Mouse (Mus musculus) midbrain, embryonic 11.5 days (tissue): ENCODE results near the gene Olfr1188. TPM values are rescaled to one million over a fixed set of nuclear protein-coding genes. Genes with fewer than 3 reads are reported as not detected.
"Not testable (repeated sequence)": the region's sequence is repeated elsewhere in the genome, so short reads cannot be mapped to it uniquely, and the experiment has no call there.

Source experiments
- ATAC-seq: fragments of 200-750 bp; cut with Nextera tagmentation; 2 replicates; pipeline ENCODE4 v1.8.0; 2017; ENCODE audit warnings: moderate TSS enrichment, moderate library complexity; ENCODE audit not compliant: low FRiP score
- DNase-seq: peaks from one replicate; pipeline ENCODE4 v3.0.0; 2015; ENCODE audit warnings: low spot score; ENCODE audit errors: missing footprints
- H3K27ac ChIP-seq: fragments of 300-500 bp; sonication (generic); 2 replicates; pipeline ENCODE4 v1.5.1; 2014; ENCODE audit warnings: low read depth, low read length
- H3K27me3 ChIP-seq: fragments of 300-500 bp; sonication (generic); 2 replicates; pipeline ENCODE4 v1.6.1; 2014; ENCODE audit warnings: mild to moderate bottlenecking, low read length, moderate library complexity, mixed read lengths; ENCODE audit not compliant: control insufficient read depth, insufficient read depth
- H3K36me3 ChIP-seq: fragments of 300-500 bp; sonication (generic); 2 replicates; pipeline ENCODE4 v1.6.1; 2014; ENCODE audit warnings: mild to moderate bottlenecking, low read length, moderate library complexity, mixed read lengths; ENCODE audit not compliant: control insufficient read depth, insufficient read depth
- H3K4me1 ChIP-seq: fragments of 300-500 bp; sonication (generic); 2 replicates; pipeline ENCODE4 v1.6.1; 2014; ENCODE audit warnings: low read length; ENCODE audit not compliant: control insufficient read depth, insufficient read depth
- H3K4me2 ChIP-seq: fragments of 300-500 bp; sonication (generic); 2 replicates; pipeline ENCODE4 v1.6.1; 2014; ENCODE audit warnings: mild to moderate bottlenecking, moderate library complexity
- H3K4me3 ChIP-seq: fragments of 300-500 bp; sonication (generic); 2 replicates; pipeline ENCODE4 v1.5.1; 2014; ENCODE audit warnings: low read depth, low read length
- H3K9ac ChIP-seq: fragments of 300-500 bp; sonication (generic); 2 replicates; pipeline ENCODE4 v1.6.1; 2014; ENCODE audit warnings: low read length
- H3K9me3 ChIP-seq: fragments of 300-500 bp; sonication (generic); 2 replicates; pipeline ENCODE4 v1.6.1; 2016; ENCODE audit warnings: low read length; ENCODE audit not compliant: control insufficient read depth
- WGBS: fragments of 180-500 bp; shearing (Covaris S2); extraction: QIAGEN DNeasy Blood & Tissue Kit; methylation state at CpG from one replicate; pipeline ENCODE4 v1.1.7; 2014; 5-methylcytosine and 5-hydroxymethylcytosine counted together
- polyA plus RNA-seq: library from polyadenylated mRNA; unstranded; fragments of >200 nt; fragmentation: Nextera tagmentation; extraction: Ambion mirVana; gene quantifications from 2 replicates; pipeline ENCODE4 v1.2.1, GENCODE M21; 2014

Gene Olfr1188
- polyA plus RNA-seq, result not detected in 2 replicates

DNA sequence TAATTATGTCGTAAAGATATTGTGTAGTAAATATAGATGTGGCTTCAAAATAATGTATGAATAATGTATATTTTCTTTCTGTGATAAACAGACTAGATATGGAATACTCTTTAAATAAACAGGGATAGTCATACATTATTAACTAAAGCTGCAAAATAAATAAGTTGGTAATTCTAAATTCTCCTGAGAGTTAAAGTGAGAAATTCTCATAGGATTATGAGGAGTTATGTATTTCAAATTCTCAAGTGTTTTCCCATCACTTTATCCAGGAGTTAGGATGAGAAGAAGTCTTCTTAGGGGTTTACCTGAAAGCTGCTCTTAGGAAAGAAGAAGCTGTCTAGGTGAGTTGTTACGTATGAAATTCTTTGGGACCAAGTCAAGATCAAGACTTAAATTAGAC, at the start of gene Olfr1188:
Gene Olfr1188 (plus strand): TSS at position 301 of the 400 bp plus-strand sequence.
- Histone ChIP-seq H3K27me3 (no peaks in the 10 kb centered on the region), H3K4me2 (no peak within 1 kb of the TSS), H3K4me1 (no peaks in the 10 kb centered on the region), H3K9me3 (no peaks in the 10 kb centered on the region), H3K27ac (no peak within 1 kb of the TSS), H3K36me3 (no peaks in the 10 kb centered on the region), H3K9ac (no peak within 1 kb of the TSS), H3K4me3 (no peak within 1 kb of the TSS)
- ATAC-seq (no peak), DNase-seq (no peak)
- WGBS, result 90% methylated on average over 2 of the region's 2 CpGs

DNA sequence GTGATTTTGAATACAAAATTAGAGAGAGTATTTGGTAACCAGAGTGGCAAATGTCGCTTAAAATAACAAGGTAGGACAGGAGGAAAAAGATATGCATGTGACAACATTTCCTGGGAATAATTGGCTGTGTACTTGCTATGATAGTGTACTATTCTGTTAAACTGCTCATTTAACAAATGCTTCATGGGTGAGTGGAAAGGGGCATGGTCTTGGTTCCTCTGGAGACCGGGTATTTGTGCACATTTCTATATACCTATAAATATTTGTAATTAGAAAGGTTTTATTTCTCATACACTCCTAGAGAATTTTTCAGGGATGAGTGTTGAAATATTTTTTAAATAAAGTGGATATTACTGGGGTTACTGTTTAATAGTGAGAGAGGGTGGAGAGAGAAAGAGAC, 38.5 kb upstream of the Olfr1188 start, which contains the start of gene Olfr1186:
Gene Olfr1186 (plus strand): TSS at position 301 of the 400 bp plus-strand sequence.
- Histone ChIP-seq H3K4me2 (no peak within 1 kb of the TSS), H3K36me3 (no peaks in the 10 kb centered on the region), H3K9me3 (no peaks in the 10 kb centered on the region), H3K27me3 (no peaks in the 10 kb centered on the region), H3K4me3 (no peak within 1 kb of the TSS), H3K4me1 (no peaks in the 10 kb centered on the region), H3K27ac (no peak within 1 kb of the TSS), H3K9ac (no peak within 1 kb of the TSS)
- 86% methylated on average over 2 of the region's 2 CpGs for WGBS
- ATAC-seq (no peak), DNase-seq (no peak)

GRCm38 (mm10) chr2:88525720-88526119, 31.0 kb upstream of the Olfr1188 start:
- H3K4me2 ChIP-seq, result no peak overlapping the region
- no peaks in the 10 kb centered on the region for H3K9me3 ChIP-seq
- DNase-seq (no peak), ATAC-seq (no peak)
- H3K4me3 ChIP-seq, result no peak overlapping the region
- H3K36me3 ChIP-seq, result no peaks in the 10 kb centered on the region
- H3K27ac ChIP-seq, result no peak overlapping the region
- no peak overlapping the region for H3K9ac ChIP-seq
- H3K4me1 ChIP-seq, result no peaks in the 10 kb centered on the region
- H3K27me3 ChIP-seq, result no peaks in the 10 kb centered on the region
- 72% methylated on average over 3 of the region's 3 CpGs for WGBS

DNA sequence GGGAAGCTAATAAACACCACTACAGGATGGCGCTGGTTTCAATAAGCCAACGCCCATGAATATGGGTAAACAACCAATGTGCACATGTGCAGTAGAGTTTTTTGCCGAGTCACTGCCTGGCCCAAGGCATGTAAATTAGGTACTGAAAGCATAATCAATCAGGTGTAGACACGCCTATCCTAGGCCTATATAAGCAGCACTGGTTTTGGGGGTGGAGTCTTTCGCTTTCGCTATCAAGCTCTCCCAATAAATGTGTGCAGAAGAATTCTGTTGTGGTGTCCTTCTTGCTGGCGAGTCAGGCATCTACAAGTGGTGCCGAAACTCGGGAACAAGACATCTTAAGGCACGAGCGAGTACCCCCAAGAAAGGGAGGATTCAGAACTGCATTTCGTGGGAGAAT, 16.0 kb downstream of the Olfr1188 start:
- not testable (repeated sequence) for H3K9ac ChIP-seq, H3K36me3 ChIP-seq, DNase-seq, H3K4me2 ChIP-seq, ATAC-seq, H3K4me1 ChIP-seq, H3K27me3 ChIP-seq, H3K4me3 ChIP-seq, H3K27ac ChIP-seq, H3K9me3 ChIP-seq
- 92% methylated on average over 12 of the region's 12 CpGs for WGBS

DNA sequence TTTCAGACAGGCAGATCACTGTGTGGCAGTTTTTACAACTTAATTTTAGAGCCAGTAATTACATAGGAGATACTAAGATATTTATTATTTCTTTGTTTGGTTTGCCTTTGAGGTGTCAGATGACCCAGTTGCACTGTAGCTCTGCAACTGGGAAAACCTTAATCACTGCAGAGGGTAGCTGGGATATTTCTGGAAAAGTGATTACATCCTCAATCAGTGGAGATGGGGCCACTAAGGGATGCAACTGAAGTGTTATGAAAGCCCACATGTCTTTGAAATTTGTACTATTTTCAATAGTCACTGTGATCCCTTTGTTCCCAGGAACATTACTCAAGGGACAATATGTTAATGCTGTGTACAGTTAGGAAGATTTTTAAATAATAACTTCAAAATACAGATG, 29.4 kb downstream of the Olfr1188 start, which contains the start of gene Olfr1189:
Gene Olfr1189 (plus strand): TSS at position 301 of the 400 bp plus-strand sequence.
- DNase-seq (no peak), ATAC-seq (no peak)
- H3K4me2 ChIP-seq, result no peak within 1 kb of the TSS
- no peak within 1 kb of the TSS for H3K27ac ChIP-seq
- H3K9me3 ChIP-seq, result no peaks in the 10 kb centered on the region
- no peak within 1 kb of the TSS for H3K9ac ChIP-seq
- no peak within 1 kb of the TSS for H3K4me3 ChIP-seq
- H3K4me1 ChIP-seq, result no peaks in the 10 kb centered on the region
- H3K27me3 ChIP-seq, result no peaks in the 10 kb centered on the region
- no peaks in the 10 kb centered on the region for H3K36me3 ChIP-seq

Other genes with a start within 250 kb of the Olfr1188 start
- not detected in 2 replicates for gene Olfr1174-ps, start 241.8 kb upstream of the Olfr1188 start, polyA plus RNA-seq
- gene Olfr1175-ps, start 229.7 kb upstream of the Olfr1188 start, polyA plus RNA-seq, result not detected in 2 replicates
- not detected in 2 replicates for gene Olfr1176, start 220.2 kb upstream of the Olfr1188 start, polyA plus RNA-seq
- not detected in 2 replicates for gene Olfr1177-ps, start 210.4 kb upstream of the Olfr1188 start, polyA plus RNA-seq
- gene Olfr1178, start 169.9 kb upstream of the Olfr1188 start, polyA plus RNA-seq, result not detected in 2 replicates
- not detected in 2 replicates for gene Olfr1179, start 150.5 kb upstream of the Olfr1188 start, polyA plus RNA-seq
- gene Olfr1180, start 137.8 kb upstream of the Olfr1188 start, polyA plus RNA-seq, result not detected in 2 replicates
- gene Olfr1181, start 130.8 kb upstream of the Olfr1188 start, polyA plus RNA-seq, result not detected in 2 replicates
- not detected in 2 replicates for gene Gm13757, start 107.8 kb upstream of the Olfr1188 start, polyA plus RNA-seq
- not detected in 2 replicates for gene Olfr1183, start 102.1 kb upstream of the Olfr1188 start, polyA plus RNA-seq
- not detected in 2 replicates for gene Olfr1184, start 73.3 kb upstream of the Olfr1188 start, polyA plus RNA-seq
- not detected in 2 replicates for gene Olfr1185-ps1, start 63.6 kb upstream of the Olfr1188 start, polyA plus RNA-seq
- gene Olfr1186, start 38.4 kb upstream of the Olfr1188 start, polyA plus RNA-seq, result not detected in 2 replicates
- not detected in 2 replicates for gene Olfr1189, start 29.5 kb downstream of the Olfr1188 start, polyA plus RNA-seq
- gene Olfr1191-ps1, start 83.6 kb downstream of the Olfr1188 start, polyA plus RNA-seq, result not detected in 2 replicates
- gene Olfr1192-ps1, start 91.6 kb downstream of the Olfr1188 start, polyA plus RNA-seq, result not detected in 2 replicates
- gene Olfr1193, start 118.7 kb downstream of the Olfr1188 start, polyA plus RNA-seq, result not detected in 2 replicates
- not detected in 2 replicates for gene Olfr1195, start 132.3 kb downstream of the Olfr1188 start, polyA plus RNA-seq
- not detected in 2 replicates for gene Olfr1196, start 147.7 kb downstream of the Olfr1188 start, polyA plus RNA-seq
- not detected in 2 replicates for gene Olfr1197, start 175.4 kb downstream of the Olfr1188 start, polyA plus RNA-seq
- not detected in 2 replicates for gene Olfr1198, start 194.4 kb downstream of the Olfr1188 start, polyA plus RNA-seq
- gene Olfr1199, start 203.5 kb downstream of the Olfr1188 start, polyA plus RNA-seq, result not detected in 2 replicates
- not detected in 2 replicates for gene Olfr1200, start 213.6 kb downstream of the Olfr1188 start, polyA plus RNA-seq
- gene Olfr1201, start 236.1 kb downstream of the Olfr1188 start, polyA plus RNA-seq, result not detected in 2 replicates